Mouse (Mus musculus) midbrain, embryonic 10.5 days (tissue): Measurements from ENCODE around the gene 1810065E05Rik. TPM values are rescaled to one million over a fixed set of nuclear protein-coding genes. Genes with fewer than 3 reads are reported as not detected.

ENCODE experiments used
- DNase-seq: peaks from one replicate; pipeline ENCODE4 v3.0.0-alpha.2; 2017; ENCODE audit warnings: low spot score
- H3K27ac ChIP-seq: fragments of 300-500 bp; sonication (generic); replicated peaks from 2 replicates; pipeline ENCODE4 v1.5.1; 2016; ENCODE audit warnings: mild to moderate bottlenecking
- H3K27me3 ChIP-seq: fragments of 300-500 bp; sonication (generic); 2 replicates; pipeline ENCODE4 v1.6.1; 2016; ENCODE audit warnings: low read depth, mild to moderate bottlenecking; ENCODE audit not compliant: poor library complexity, severe bottlenecking
- H3K36me3 ChIP-seq: fragments of 300-500 bp; sonication (generic); 2 replicates; pipeline ENCODE4 v1.6.1; 2016; ENCODE audit warnings: mild to moderate bottlenecking, moderate library complexity
- H3K4me1 ChIP-seq: fragments of 300-500 bp; sonication (generic); 2 replicates; pipeline ENCODE4 v1.6.1; 2016
- H3K4me3 ChIP-seq: fragments of 300-500 bp; sonication (generic); 2 replicates; pipeline ENCODE4 v1.5.1; 2016; ENCODE audit warnings: mild to moderate bottlenecking, moderate library complexity
- H3K9me3 ChIP-seq: fragments of 300-500 bp; sonication (generic); replicated peaks from 2 replicates; pipeline ENCODE4 v1.6.1; 2016; ENCODE audit warnings: mild to moderate bottlenecking
- WGBS: fragments of 180-500 bp; shearing (Covaris S2); methylation state at CpG from one replicate; pipeline ENCODE4 v1.1.7; 2016; 5-methylcytosine and 5-hydroxymethylcytosine counted together
- polyA plus RNA-seq: library from polyadenylated mRNA; unstranded; fragments of >200 nt; fragmentation: Nextera tagmentation; extraction: Ambion mirVana; gene quantifications from 2 replicates; pipeline ENCODE4 v1.2.1, GENCODE M21; 2016

Gene 1810065E05Rik
- not detected in 2 replicates for polyA plus RNA-seq

- WGBS: 84% methylated on average over 1 of the region's 1 CpGs
- H3K36me3 ChIP-seq: no peaks in the 10 kb centered on the region
- H3K27me3 ChIP-seq: no peaks in the 10 kb centered on the region
- no peak within 1 kb of the TSS for H3K4me3 ChIP-seq
- H3K4me1 ChIP-seq: peaks cover 5% of the 10 kb centered on the region
- no peak for DNase-seq
- no peaks in the 10 kb centered on the region for H3K9me3 ChIP-seq
- no peak within 1 kb of the TSS for H3K27ac ChIP-seq
These were observed at the start of gene 1810065E05Rik for GRCm38 (mm10) chr11:58420815-58421214. TSS of gene 1810065E05Rik (plus strand) at chr11:58421111.

GRCm38 (mm10) chr11:58377273-58377672 lies 43.6 kb upstream of the 1810065E05Rik start:
- H3K4me3 ChIP-seq: no peak overlapping the region
- no peaks in the 10 kb centered on the region for H3K36me3 ChIP-seq
- H3K9me3 ChIP-seq: no peaks in the 10 kb centered on the region
- H3K27me3 ChIP-seq: no peaks in the 10 kb centered on the region
- no peak overlapping the region for H3K27ac ChIP-seq
- DNase-seq: no peak
- H3K4me1 ChIP-seq: no peaks in the 10 kb centered on the region
- 76% methylated on average over 2 of the region's 2 CpGs for WGBS

DNA sequence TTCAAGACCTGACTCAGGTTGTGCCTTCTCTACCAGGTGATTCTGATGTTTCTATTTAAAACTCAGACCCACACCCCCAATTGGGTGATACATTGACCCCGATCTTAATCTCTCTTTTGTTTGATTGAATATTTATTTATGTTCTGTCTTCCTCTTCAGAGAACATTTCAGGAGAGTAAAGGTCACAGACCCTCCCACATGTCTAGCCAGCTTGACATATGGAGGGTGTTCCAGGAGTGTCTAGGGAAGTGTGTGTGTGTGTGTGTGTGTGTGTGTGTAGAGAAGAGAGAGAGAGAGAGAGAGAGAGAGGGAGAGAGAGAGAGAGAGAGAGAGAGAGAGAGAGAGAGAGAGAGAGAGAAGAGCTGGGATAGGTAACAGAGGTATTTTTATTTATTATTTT lies 43.2 kb upstream of the 1810065E05Rik start:
- Histone ChIP-seq H3K27ac (no peak overlapping the region), H3K9me3 (no peaks in the 10 kb centered on the region), H3K27me3 (no peaks in the 10 kb centered on the region), H3K4me1 (no peaks in the 10 kb centered on the region), H3K36me3 (no peaks in the 10 kb centered on the region), H3K4me3 (no peak overlapping the region)
- no peak for DNase-seq
- 83% methylated on average over 1 of the region's 1 CpGs for WGBS

- H3K4me1 ChIP-seq: no peaks in the 10 kb centered on the region
- 91% methylated on average over 3 of the region's 3 CpGs for WGBS
- no peaks in the 10 kb centered on the region for H3K27me3 ChIP-seq
- no peaks in the 10 kb centered on the region for H3K9me3 ChIP-seq
- H3K36me3 ChIP-seq: no peaks in the 10 kb centered on the region
- H3K4me3 ChIP-seq: no peak within 1 kb of the TSS
- no peak for DNase-seq
- no peak within 1 kb of the TSS for H3K27ac ChIP-seq
These were observed 42.1 kb upstream of the 1810065E05Rik start, which contains the start of gene Lypd8 for GRCm38 (mm10) chr11:58378763-58379278. TSS of gene Lypd8 (plus strand) at chr11:58379043.

- WGBS: 97% methylated on average over 1 of the region's 1 CpGs
These were observed 41.4 kb upstream of the 1810065E05Rik start for GRCm38 (mm10) chr11:58379516-58379915.

DNA sequence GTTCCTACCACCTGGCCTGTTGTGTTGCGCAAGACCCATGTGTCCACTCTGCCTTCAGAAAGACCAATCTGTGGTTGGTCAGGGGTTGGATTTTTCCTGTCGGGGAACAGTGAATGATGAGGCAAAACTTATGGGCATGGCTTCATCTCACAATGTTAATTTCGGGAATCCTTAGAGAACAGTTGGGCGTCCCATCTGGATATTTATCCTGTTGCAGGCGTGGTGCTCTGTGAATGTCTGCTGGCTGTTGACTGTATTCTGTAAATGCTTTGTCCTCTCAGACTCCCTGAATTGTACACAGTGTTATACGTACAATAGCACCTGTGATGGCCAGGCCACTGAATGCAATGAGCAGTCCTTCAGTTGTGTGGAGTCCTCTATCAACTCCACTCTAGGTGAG lies 38.4 kb upstream of the 1810065E05Rik start:
- Histone ChIP-seq H3K27ac (no peak overlapping the region), H3K4me1 (no peaks in the 10 kb centered on the region), H3K9me3 (no peaks in the 10 kb centered on the region), H3K36me3 (no peaks in the 10 kb centered on the region), H3K27me3 (no peaks in the 10 kb centered on the region), H3K4me3 (no peak overlapping the region)
- 94% methylated on average over 6 of the region's 6 CpGs for WGBS
- DNase-seq: no peak

More at GRCm38 (mm10) chr11:58379516-58379915, 41.4 kb upstream of the 1810065E05Rik start:
- no peak overlapping the region for H3K27ac ChIP-seq
- no peaks in the 10 kb centered on the region for H3K9me3 ChIP-seq
- H3K4me1 ChIP-seq: no peaks in the 10 kb centered on the region
- no peaks in the 10 kb centered on the region for H3K27me3 ChIP-seq
- H3K4me3 ChIP-seq: no peak overlapping the region
- H3K36me3 ChIP-seq: no peaks in the 10 kb centered on the region
- no peak for DNase-seq

GRCm38 (mm10) chr11:58399985-58400645 lies 20.8 kb upstream of the 1810065E05Rik start:
- Histone ChIP-seq H3K36me3 (no peaks in the 10 kb centered on the region), H3K4me3 (no peak overlapping the region), H3K27me3 (no peaks in the 10 kb centered on the region), H3K9me3 (no peaks in the 10 kb centered on the region), H3K4me1 (peaks cover 12% of the 10 kb centered on the region; the same call in 1 of the 2 replicates), H3K27ac (no peak overlapping the region)
- DNase-seq: no peak
- 57% methylated on average over 6 of the region's 6 CpGs for WGBS

DNA sequence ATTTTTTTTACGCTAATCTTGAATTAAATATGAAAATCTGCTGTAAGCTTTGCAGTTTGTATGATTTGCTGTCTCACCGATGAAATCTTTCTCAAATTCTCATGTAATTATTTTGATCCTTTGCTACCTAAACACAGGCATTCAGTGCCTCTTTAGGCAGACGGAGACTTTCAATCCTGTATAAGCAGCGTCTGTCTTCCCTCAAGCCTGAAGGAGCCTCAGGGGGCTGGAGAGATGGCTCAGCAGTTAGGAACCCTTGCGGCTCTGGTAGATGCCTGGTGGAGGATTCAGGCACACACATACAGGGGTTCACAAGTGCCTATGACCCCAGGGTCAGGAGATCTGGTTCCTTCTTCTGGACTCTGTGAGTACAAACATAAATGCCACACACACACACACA lies 20.3 kb upstream of the 1810065E05Rik start:
- Histone ChIP-seq H3K9me3 (no peaks in the 10 kb centered on the region), H3K4me3 (no peak overlapping the region), H3K36me3 (no peaks in the 10 kb centered on the region), H3K4me1 (peaks cover 12% of the 10 kb centered on the region; the same call in 1 of the 2 replicates), H3K27me3 (no peaks in the 10 kb centered on the region), H3K27ac (no peak overlapping the region)
- DNase-seq: no peak
- WGBS: 59% methylated on average over 5 of the region's 5 CpGs

DNA sequence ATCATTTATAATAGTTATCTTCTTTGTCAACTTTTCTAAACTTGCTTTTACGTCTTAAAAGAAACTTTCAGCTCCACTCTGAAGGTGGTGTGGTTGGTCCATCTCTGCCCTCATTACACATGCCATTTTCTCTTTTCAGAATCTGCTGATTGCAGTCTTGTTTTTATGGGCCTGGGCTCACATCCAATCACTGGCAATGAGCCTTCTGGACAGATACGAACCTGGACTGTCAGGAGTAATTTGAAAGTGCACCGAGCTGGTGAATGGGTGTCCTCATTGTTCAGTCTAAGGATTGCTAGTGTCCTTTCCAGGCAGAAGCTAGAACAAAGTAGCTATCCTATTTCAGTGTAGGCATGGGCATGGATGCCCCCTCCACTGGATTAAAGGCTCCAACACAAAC lies 12.8 kb upstream of the 1810065E05Rik start:
- Histone ChIP-seq H3K4me1 (no peaks in the 10 kb centered on the region), H3K27me3 (no peaks in the 10 kb centered on the region), H3K9me3 (no peaks in the 10 kb centered on the region), H3K4me3 (no peak overlapping the region), H3K27ac (no peak overlapping the region), H3K36me3 (no peaks in the 10 kb centered on the region)
- 85% methylated on average over 3 of the region's 3 CpGs for WGBS
- DNase-seq: no peak

DNA sequence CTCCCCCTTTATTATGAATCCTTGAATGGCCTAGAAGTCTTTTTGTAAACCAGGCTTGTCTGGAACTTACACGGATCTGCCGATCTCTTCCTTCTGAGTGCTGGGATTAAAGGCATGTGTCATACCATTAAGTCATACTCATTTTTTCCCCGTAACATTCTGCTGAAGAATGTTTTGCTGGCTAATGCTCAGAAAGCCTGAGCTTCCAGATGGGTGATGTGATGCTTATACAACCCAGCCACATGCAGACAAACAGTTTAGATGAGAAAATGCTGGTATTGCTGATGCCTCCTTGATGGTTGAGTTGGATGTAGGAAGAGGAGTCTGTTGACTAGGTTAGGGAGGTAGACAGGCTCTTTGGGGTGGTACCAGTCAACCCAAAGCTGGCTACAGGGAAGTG lies 2.6 kb upstream of the 1810065E05Rik start:
- Histone ChIP-seq H3K9me3 (no peaks in the 10 kb centered on the region), H3K36me3 (no peaks in the 10 kb centered on the region), H3K4me1 (peaks cover 5% of the 10 kb centered on the region), H3K27ac (no peak overlapping the region), H3K4me3 (no peak overlapping the region), H3K27me3 (no peaks in the 10 kb centered on the region)
- WGBS: 82% methylated on average over 3 of the region's 3 CpGs
- no peak for DNase-seq

DNA sequence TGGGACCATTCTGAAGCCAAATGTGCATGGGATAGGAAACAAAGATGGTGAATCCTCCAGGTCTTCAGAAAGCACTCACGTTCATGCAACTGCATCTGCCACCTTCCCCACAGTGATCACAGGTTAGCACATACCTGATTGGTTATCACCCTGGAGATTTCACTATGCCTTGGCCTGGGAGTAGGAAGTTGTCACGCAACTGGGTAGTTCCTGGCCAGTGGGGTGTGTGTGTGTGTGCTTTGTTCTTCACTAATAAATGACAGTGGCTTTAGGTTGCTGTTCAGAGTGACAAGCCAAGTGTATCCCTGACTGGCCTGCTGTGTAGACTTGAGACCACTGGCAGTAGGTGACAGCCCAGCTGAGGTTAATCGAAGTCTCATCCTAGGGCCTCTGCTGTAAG lies 11.3 kb downstream of the 1810065E05Rik start, which contains the start of gene Gm12253:
Gm12253 (plus strand) TSS at position 301 of the 400 bp plus-strand sequence.
- WGBS: 84% methylated on average over 3 of the region's 3 CpGs
- Histone ChIP-seq H3K36me3 (no peaks in the 10 kb centered on the region), H3K27ac (no peak within 1 kb of the TSS), H3K9me3 (no peaks in the 10 kb centered on the region), H3K4me3 (no peak within 1 kb of the TSS), H3K4me1 (no peaks in the 10 kb centered on the region), H3K27me3 (no peaks in the 10 kb centered on the region)
- no peak for DNase-seq

GRCm38 (mm10) chr11:58437866-58438265 lies 17.0 kb downstream of the 1810065E05Rik start:
- H3K27me3 ChIP-seq: no peaks in the 10 kb centered on the region
- no peaks in the 10 kb centered on the region for H3K4me1 ChIP-seq
- no peak overlapping the region for H3K4me3 ChIP-seq
- WGBS: 71% methylated on average over 5 of the region's 5 CpGs
- no peaks in the 10 kb centered on the region for H3K9me3 ChIP-seq
- H3K27ac ChIP-seq: no peak overlapping the region
- no peaks in the 10 kb centered on the region for H3K36me3 ChIP-seq
- no peak for DNase-seq

DNA sequence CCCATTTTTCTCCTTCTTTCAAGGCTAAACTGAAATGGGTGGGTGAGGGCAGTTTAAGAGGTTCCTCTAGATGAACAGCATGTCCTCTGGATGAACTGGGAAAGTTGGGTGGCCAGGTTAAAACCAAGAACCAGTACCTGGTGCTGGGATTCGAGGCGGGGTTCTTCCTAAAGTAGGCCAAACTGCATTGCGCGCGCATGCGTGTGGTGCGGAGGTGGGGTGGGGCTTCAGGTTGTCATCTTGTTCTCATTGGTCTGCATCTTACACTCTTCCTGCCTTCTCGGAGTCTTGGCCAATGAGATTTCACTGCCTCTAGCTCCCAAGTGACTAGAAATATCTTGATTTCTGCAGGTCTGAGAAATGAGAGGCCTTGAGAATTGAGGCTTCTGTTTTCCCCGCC lies 31.8 kb downstream of the 1810065E05Rik start, which contains the start of gene Lypd9:
Lypd9 (minus strand) TSS at position 165 of the 400 bp plus-strand sequence.
- H3K27me3 ChIP-seq: no peaks in the 10 kb centered on the region
- no peaks in the 10 kb centered on the region for H3K36me3 ChIP-seq
- H3K27ac ChIP-seq: no peak within 1 kb of the TSS
- no peak for DNase-seq
- H3K9me3 ChIP-seq: peaks cover 6% of the 10 kb centered on the region; the same call in 1 of the 2 replicates
- no peak within 1 kb of the TSS for H3K4me3 ChIP-seq
- H3K4me1 ChIP-seq: no peaks in the 10 kb centered on the region
- 93% methylated on average over 9 of the region's 9 CpGs for WGBS
